Mouse (Mus musculus) urinary bladder, postnatal 36 days (tissue): ENCODE results near the gene Bpi.

Source experiments
- DNase-seq, 2 experiments: peaks; one replicate each; pipeline ENCODE4 v3.0.0; 2022; ENCODE audit warnings: low spot score in 2 of 2, mixed read lengths in 1 of 2

Bpi gene

GRCm38 (mm10) chr2:158285655-158286054 is 27.8 kb downstream of the Bpi start:
- no peak for DNase-seq

GRCm38 (mm10) chr2:158295700-158296099 is 37.8 kb downstream of the Bpi start:
- DNase-seq = no peak

- DNase-seq = no peak
These were observed 41.3 kb downstream of the Bpi start for GRCm38 (mm10) chr2:158299203-158299602.

GRCm38 (mm10) chr2:158299731-158300130 is 41.8 kb downstream of the Bpi start:
- DNase-seq = no peak

- DNase-seq = no peak
These were observed 44.9 kb downstream of the Bpi start for GRCm38 (mm10) chr2:158302807-158303206.

- peak; percentile 43 to 52 for DNase-seq
These were observed 48.2 kb downstream of the Bpi start, which contains the start of gene Lbp for GRCm38 (mm10) chr2:158305948-158306695. Gene Lbp (plus strand): TSS chr2:158306493.

- no peak for DNase-seq
These were observed 48.8 kb downstream of the Bpi start for GRCm38 (mm10) chr2:158306696-158307049.

GRCm38 (mm10) chr2:158308276-158308675 is 50.4 kb downstream of the Bpi start:
- DNase-seq = no peak

GRCm38 (mm10) chr2:158313089-158313488 is 55.2 kb downstream of the Bpi start:
- DNase-seq = no peak

- DNase-seq = no peak
These were observed 58.5 kb downstream of the Bpi start for GRCm38 (mm10) chr2:158316371-158316770.

GRCm38 (mm10) chr2:158317026-158317425 is 59.1 kb downstream of the Bpi start:
- DNase-seq = peak in 1 of 2 experiments; percentile 24

GRCm38 (mm10) chr2:158321596-158321995 is 63.7 kb downstream of the Bpi start:
- DNase-seq = no peak

- no peak for DNase-seq
These were observed 65.0 kb downstream of the Bpi start for GRCm38 (mm10) chr2:158322845-158323244.

- DNase-seq = no peak
These were observed 66.8 kb downstream of the Bpi start for GRCm38 (mm10) chr2:158324531-158325190.

- no peak for DNase-seq
These were observed 67.7 kb downstream of the Bpi start for GRCm38 (mm10) chr2:158325609-158326008.
